Mouse (Mus musculus) spleen, adult 2 months (tissue): ENCODE results near the gene Rtl5. TPM values are rescaled to one million over a fixed set of nuclear protein-coding genes. Genes with fewer than 3 reads are reported as not detected.

ENCODE experiments used
- DNase-seq, 2 experiments: peaks; one replicate each; pipeline versions ENCODE4 v3.0.0 to v3.0.0-alpha.2; 2012 to 2021; ENCODE audit warnings: low spot score in 2 of 2, low read depth in 1 of 2
- H3K27ac ChIP-seq: fragments of 200-500 bp; 2 replicates; pipeline ENCODE4 v1.5.1; 2012; ENCODE audit warnings: low read length, inconsistent platforms; ENCODE audit not compliant: insufficient read depth
- H3K27me3 ChIP-seq: fragments of 200-500 bp; 2 replicates; pipeline ENCODE4 v1.6.1; 2012; ENCODE audit warnings: mild to moderate bottlenecking, moderate library complexity, low read length, inconsistent platforms; ENCODE audit not compliant: control insufficient read depth, insufficient read depth
- H3K36me3 ChIP-seq: fragments of 200-500 bp; 2 replicates; pipeline ENCODE4 v1.6.1; 2012; ENCODE audit warnings: mild to moderate bottlenecking, low read length, inconsistent platforms; ENCODE audit not compliant: control insufficient read depth, insufficient read depth
- H3K4me1 ChIP-seq: fragments of 200-500 bp; 2 replicates; pipeline ENCODE4 v1.6.1; 2011; ENCODE audit warnings: inconsistent platforms; ENCODE audit not compliant: control insufficient read depth, insufficient read depth, insufficient read length
- H3K4me3 ChIP-seq: fragments of 200-500 bp; 2 replicates; pipeline ENCODE4 v1.5.1; 2011; ENCODE audit warnings: mild to moderate bottlenecking, inconsistent platforms; ENCODE audit not compliant: insufficient read depth, insufficient read length; ENCODE audit errors: extremely low read depth
- CTCF ChIP-seq: fragments of 200-500 bp; IDR thresholded peaks from 2 replicates; pipeline ENCODE4 v1.5.1; 2011; ENCODE audit warnings: mild to moderate bottlenecking, inconsistent platforms; ENCODE audit not compliant: insufficient read depth, insufficient read length, insufficient replicate concordance; ENCODE audit errors: extremely low read depth
- POLR2A ChIP-seq: fragments of 200-500 bp; IDR thresholded peaks from 2 replicates; pipeline ENCODE4 v1.6.1; 2011; ENCODE audit warnings: low read depth, low read length, inconsistent platforms
- WGBS: fragments of 180-500 bp; shearing (Covaris S2); methylation state at CpG from one replicate; pipeline ENCODE4 v1.1.7; 2018; 5-methylcytosine and 5-hydroxymethylcytosine counted together
- polyA plus RNA-seq: library from polyadenylated mRNA; depleted of rRNA; stranded (reverse); fragments of >200 nt; gene quantifications from 2 replicates; pipeline ENCODE4 v1.2.3, GENCODE M21; 2012

The Rtl5 gene
- polyA plus RNA-seq, 1 experiment = 4.1 TPM

DNA sequence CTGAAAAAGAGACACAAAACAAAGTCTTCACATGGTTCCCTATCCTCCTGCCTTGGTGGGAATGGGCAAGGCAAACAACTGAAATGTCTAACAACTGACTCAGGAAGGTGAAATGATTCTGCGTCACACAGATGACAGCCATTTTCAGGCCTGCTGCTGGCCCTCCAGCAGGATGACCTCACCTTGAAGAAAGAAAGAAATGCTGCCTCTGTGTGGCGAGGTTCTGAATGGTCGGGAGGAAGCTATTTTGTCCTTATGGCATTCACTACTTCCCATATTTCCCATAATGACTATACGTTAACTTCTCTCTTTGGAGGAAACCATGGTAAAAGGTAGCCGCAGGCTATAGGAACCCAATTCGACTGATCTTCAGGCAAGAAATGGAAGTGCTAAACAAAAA is 4.0 kb downstream of the Rtl5 start:
- Histone ChIP-seq H3K4me1 (peaks cover 5% of the 10 kb centered on the region), H3K27ac (no peak overlapping the region), H3K36me3 (no peaks in the 10 kb centered on the region), H3K27me3 (no peaks in the 10 kb centered on the region), H3K4me3 (no peak overlapping the region)
- TF ChIP-seq POLR2A (no peak), CTCF (no peak)
- WGBS = 78% methylated on average over 6 of the region's 6 CpGs
- DNase-seq = no peak

DNA sequence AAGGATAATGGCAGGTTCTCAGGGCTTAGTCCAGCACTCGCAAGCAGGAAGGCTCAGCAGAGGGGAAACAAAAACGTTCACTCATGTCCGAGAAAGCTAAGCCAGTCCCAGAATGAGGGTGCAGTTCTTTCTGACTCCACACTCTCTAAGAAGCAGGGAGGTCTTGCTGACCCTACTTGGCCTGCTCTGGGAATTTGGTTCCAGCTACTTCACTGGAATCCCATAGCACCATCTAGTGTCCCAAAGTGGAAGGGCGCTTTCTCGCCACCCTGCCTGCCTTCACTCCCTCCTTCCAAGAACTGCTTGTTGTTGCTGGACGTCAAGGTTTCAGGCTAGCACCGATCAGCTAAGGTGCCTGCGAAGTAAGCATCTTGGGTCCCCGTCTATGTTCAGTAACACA is 5.0 kb downstream of the Rtl5 start:
- Histone ChIP-seq H3K36me3 (no peaks in the 10 kb centered on the region), H3K4me3 (no peak overlapping the region), H3K27me3 (no peaks in the 10 kb centered on the region), H3K4me1 (peaks cover 5% of the 10 kb centered on the region), H3K27ac (no peak overlapping the region)
- peak in 1 of 2 experiments; percentile 40 for DNase-seq
- no peak for TF ChIP-seq POLR2A
- peak; percentile 51; the same call in 1 of the 2 replicates for TF ChIP-seq CTCF
- 37% methylated on average over 9 of the region's 9 CpGs for WGBS

DNA sequence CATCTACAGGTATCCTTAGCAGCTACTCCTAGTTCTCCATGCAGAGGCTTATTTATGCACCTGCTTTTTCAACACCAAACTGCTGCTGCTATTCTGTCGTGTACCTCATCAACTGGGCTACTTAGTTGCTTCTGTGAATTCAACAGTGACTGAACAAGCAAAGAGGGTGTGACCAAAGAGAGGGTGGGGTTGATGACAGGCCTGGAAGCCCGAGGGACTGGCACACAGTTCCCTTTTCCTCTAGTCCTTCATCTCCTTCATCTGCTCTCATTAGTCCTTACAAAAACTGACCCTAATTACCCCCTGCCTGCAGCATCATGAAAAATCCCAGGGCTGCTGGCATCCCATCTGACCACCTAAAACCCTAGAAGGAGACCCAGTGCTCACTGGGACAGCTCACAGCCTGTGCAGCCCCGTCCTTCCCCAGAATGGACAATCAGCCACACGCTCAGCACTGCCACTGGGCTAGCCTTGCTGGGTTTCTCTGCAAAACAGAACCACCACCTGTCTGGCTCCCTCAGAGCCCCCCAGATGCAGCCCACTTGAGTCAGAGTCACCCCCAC is 5.8 kb downstream of the Rtl5 start:
- TF ChIP-seq CTCF = no peak
- no peak for TF ChIP-seq POLR2A
- no peaks in the 10 kb centered on the region for H3K36me3 ChIP-seq
- no peak for DNase-seq
- H3K4me3 ChIP-seq = no peak overlapping the region
- H3K27ac ChIP-seq = peak overlapping the region; percentile 35
- no peaks in the 10 kb centered on the region for H3K27me3 ChIP-seq
- 55% methylated on average over 4 of the region's 4 CpGs for WGBS
- H3K4me1 ChIP-seq = peaks cover 8% of the 10 kb centered on the region

DNA sequence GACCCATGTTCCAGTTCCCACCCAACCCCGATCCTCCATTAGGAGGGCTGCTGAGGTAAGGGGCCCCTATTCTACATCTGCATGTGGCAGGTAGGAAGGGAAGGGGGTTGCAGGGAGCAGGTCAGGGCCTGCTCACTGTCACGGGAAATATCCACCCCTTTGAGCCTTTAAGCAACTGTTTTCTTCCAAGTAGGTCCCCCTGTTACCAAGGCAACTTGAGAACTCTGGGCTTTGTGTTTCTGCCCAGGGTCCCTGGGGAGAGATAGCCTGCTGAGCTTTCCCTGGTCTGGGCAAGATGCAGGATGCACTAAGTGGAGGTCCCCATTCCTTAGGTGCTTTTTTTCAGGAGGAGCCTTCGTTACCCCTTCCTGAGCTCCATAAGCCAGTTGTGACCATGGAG is 7.0 kb downstream of the Rtl5 start:
- 89% methylated on average over 3 of the region's 3 CpGs for WGBS
- TF ChIP-seq CTCF (no peak), POLR2A (no peak)
- Histone ChIP-seq H3K27me3 (no peaks in the 10 kb centered on the region), H3K4me3 (no peak overlapping the region), H3K36me3 (no peaks in the 10 kb centered on the region), H3K27ac (no peak overlapping the region), H3K4me1 (peaks cover 8% of the 10 kb centered on the region)
- no peak for DNase-seq

DNA sequence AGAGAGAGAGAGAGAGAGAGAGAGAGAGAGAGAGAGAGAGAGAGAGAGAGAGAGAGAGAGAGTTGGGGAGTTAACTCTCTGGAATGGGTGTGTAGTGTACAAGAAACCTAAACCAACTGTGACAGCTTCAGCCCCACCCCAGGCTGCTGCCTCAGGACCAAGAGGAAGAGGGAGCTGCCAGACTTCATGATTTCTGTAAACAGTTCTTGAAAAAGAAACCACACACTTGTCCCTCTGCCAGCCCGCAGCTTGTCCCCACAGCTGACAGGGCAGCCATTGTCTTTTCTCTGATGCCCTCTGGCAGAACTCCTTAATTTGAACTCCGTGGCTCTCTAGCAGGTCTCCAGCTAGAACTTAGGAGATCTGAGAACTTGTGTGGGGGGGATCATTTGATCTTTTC is 10.2 kb downstream of the Rtl5 start:
- no peaks in the 10 kb centered on the region for H3K36me3 ChIP-seq
- H3K27ac ChIP-seq = no peak overlapping the region
- H3K27me3 ChIP-seq = no peaks in the 10 kb centered on the region
- H3K4me1 ChIP-seq = peaks cover 8% of the 10 kb centered on the region
- H3K4me3 ChIP-seq = no peak overlapping the region
- TF ChIP-seq CTCF = no peak
- TF ChIP-seq POLR2A = no peak
- 18% methylated on average over 2 of the region's 2 CpGs for WGBS
- no peak for DNase-seq

DNA sequence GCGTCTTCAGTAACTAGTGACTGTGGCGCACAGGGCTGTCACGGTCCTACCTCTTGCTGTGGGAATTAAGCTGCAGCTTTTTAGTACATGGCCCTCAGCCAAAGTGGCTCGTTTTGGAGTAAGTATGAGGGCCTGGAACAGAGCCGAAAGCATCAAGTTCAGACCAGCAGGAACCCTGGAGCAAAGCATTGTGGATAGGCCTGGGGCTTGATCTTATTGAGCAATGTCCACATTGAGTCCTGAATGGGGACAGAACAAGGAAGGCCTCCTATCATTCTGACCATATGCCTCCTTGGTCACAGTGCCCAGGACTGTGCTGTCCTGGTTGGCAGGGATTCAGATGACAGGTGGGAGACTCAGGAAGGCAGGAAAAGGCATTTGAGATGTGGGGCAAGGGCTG is 10.9 kb downstream of the Rtl5 start:
- peaks cover 6% of the 10 kb centered on the region for H3K4me1 ChIP-seq
- H3K36me3 ChIP-seq = no peaks in the 10 kb centered on the region
- WGBS = 82% methylated on average over 5 of the region's 5 CpGs
- no peak for DNase-seq
- peak overlapping the region; percentile 29 for H3K27ac ChIP-seq
- no peaks in the 10 kb centered on the region for H3K27me3 ChIP-seq
- TF ChIP-seq CTCF (no peak), POLR2A (no peak)
- no peak overlapping the region for H3K4me3 ChIP-seq

DNA sequence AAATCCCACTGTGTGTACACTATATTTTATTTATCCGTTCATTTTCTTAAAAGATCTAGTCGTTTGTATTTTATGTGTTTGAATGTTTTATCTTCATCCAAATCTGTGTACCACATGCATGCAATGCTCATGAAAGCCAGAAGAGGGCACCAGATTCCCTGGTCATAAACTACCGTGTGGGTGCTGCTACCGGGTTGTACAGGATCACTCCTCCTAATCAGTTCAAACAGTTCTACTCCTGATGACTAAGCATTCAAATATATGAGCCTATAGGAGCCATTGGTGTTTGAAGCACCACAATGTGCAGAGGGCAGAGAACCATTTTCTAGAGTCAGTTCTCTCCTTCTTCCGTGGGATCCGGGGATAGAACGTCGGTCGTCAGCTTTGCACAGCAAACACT is 11.7 kb downstream of the Rtl5 start:
- Histone ChIP-seq H3K4me1 (peaks cover 3% of the 10 kb centered on the region; the same call in 1 of the 2 replicates), H3K4me3 (no peak overlapping the region), H3K36me3 (no peaks in the 10 kb centered on the region), H3K27me3 (no peaks in the 10 kb centered on the region), H3K27ac (no peak overlapping the region)
- DNase-seq = peak in 1 of 2 experiments; percentile 37
- WGBS = 57% methylated on average over 9 of the region's 9 CpGs
- peak; percentile 12; the same call in 1 of the 2 replicates for TF ChIP-seq CTCF
- no peak for TF ChIP-seq POLR2A
